Mouse (Mus musculus): ENCODE measurements at regions not wholly inside any gene's neighbourhood (a gene's known extent, or its start where the extent isn't known, plus 50 kb on each side); places are given as distances from the start of the nearest gene placed in this dataset.

DNA sequence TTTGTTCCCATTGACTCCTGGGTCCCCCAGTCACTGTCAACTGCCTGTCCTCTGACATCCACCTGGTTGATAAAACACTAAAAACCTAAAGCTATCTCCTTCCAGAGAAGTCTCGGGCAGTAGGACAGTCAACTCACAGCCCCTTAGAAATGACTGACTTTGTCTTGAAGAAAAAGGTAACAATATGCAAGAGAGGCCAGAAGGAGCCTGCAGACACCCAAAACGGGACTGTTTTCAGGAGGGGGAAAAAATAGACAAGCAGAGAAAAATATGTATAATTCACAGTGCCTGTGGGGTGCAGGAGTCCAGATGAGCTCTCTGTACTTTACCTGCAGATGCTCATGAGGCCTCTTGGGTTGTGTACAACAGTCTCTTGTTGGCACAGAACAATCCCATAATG is 126.4 kb upstream of the Ankrd55 start:
- Histone ChIP-seq H3K27me3 (replicated peaks) (no peaks in the 10 kb centered on the region), H3K4me1 (peaks cover 14% of the 10 kb centered on the region), H3K4me2 (no peak overlapping the region), H3K9ac (replicated peaks) (no peak overlapping the region), H3K9me3 (replicated peaks) (0 out of 2 replicates have a peak, but pooled peaks cover 5% of the 10 kb centered on the region), H3K36me3 (no peaks in the 10 kb centered on the region), H3K27ac (replicated peaks) (no peak overlapping the region), H3K4me3 (replicated peaks) (no peak overlapping the region)
- WGBS, result 92% methylated on average over 2 of the region's 2 CpGs
- no peak for ATAC-seq (ENCODE audit: low FRiP score)

DNA sequence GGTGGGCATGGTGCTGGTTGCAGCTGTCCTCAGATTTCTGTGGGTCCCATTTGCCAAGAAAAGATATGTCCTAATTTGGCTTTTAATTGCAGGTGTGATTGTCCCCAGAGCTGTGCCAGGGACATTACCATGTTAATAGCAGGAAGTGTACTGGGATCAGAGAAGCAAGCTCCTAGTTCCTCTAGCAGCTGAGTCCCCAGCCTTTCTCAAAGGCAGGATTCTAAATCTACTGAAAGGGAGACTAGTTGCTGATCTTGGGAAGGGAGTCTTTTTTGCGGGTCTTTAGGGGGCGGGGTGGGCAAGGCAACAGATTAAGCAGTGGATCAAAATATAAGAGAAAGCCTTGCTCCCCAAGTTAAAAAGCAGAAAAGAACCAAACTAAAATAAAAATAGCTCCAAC is 122.3 kb upstream of the Ankrd55 start:
- Histone ChIP-seq H3K4me3 (replicated peaks) (no peak overlapping the region), H3K27ac (replicated peaks) (peak overlapping the region; percentile 69), H3K9ac (replicated peaks) (no peak overlapping the region), H3K4me1 (peaks cover 20% of the 10 kb centered on the region), H3K9me3 (replicated peaks) (no peaks in the 10 kb centered on the region), H3K4me2 (peak overlapping the region; percentile 23; the same call in 1 of the 2 replicates), H3K27me3 (replicated peaks) (no peaks in the 10 kb centered on the region), H3K36me3 (no peaks in the 10 kb centered on the region)
- ATAC-seq (ENCODE audit: low FRiP score), result peak; percentile 40; the same call in 1 of the 2 replicates
- WGBS, result 38% methylated on average over 2 of the region's 2 CpGs

DNA sequence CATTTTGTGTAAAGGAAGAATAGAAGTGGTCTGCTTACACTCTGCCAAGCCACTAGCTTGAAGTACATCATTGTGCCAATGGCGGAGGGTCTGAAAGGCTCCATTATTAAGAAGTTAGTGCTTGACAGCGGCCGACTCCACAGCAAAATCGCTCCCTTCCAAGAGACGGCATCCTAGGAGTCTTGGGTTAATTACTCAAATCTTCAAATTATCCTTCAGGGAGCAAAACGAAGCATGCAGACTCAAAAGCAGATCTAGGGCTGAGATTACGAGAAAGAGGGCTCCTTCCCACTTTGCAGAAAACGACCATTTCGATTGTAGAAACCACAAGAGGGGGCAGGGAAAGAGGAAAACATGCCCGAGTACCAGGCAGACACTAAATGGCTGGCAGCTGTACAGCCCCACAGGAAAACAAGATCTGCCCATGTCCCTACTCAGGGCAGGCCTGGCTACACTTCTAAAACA is 121.9 kb upstream of the Ankrd55 start:
- 15% methylated on average over 10 of the region's 10 CpGs for WGBS
- H3K4me2 ChIP-seq, result peak overlapping the region; percentile 23
- H3K4me3 ChIP-seq (replicated peaks), result no peak overlapping the region
- peaks cover 20% of the 10 kb centered on the region for H3K4me1 ChIP-seq
- no peak overlapping the region for H3K9ac ChIP-seq (replicated peaks)
- H3K27me3 ChIP-seq (replicated peaks), result no peaks in the 10 kb centered on the region
- ATAC-seq (ENCODE audit: low FRiP score), result peak; percentile 69; the same call in 1 of the 2 replicates
- peak overlapping the region; percentile 69 for H3K27ac ChIP-seq (replicated peaks)
- no peaks in the 10 kb centered on the region for H3K9me3 ChIP-seq (replicated peaks)
- no peaks in the 10 kb centered on the region for H3K36me3 ChIP-seq

DNA sequence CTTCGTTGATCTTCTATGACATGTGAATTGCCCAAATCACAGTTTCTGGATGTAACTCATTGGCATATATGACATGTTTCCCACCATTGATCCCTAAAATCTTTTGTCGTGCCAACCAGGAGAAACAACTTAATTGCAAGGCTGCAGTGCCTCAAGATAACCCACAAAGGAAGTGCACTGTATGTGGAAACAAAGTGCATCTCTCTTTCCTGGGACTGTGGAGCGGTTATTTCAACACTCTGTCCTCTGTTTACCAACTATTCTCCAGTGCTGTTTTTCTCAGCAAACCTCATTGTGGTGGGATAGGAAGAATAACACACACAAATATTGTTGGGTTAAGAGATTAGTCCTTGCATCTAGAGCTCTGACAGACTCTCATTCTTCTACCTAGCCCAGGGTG is 119.8 kb upstream of the Ankrd55 start:
- no peaks in the 10 kb centered on the region for H3K9me3 ChIP-seq (replicated peaks)
- no peak overlapping the region for H3K9ac ChIP-seq (replicated peaks)
- no peaks in the 10 kb centered on the region for H3K27me3 ChIP-seq (replicated peaks)
- H3K4me3 ChIP-seq (replicated peaks), result no peak overlapping the region
- H3K27ac ChIP-seq (replicated peaks), result no peak overlapping the region
- no peak overlapping the region for H3K4me2 ChIP-seq
- ATAC-seq (ENCODE audit: low FRiP score), result no peak
- 91% methylated on average over 3 of the region's 3 CpGs for WGBS
- H3K36me3 ChIP-seq, result no peaks in the 10 kb centered on the region
- H3K4me1 ChIP-seq, result peaks cover 20% of the 10 kb centered on the region

DNA sequence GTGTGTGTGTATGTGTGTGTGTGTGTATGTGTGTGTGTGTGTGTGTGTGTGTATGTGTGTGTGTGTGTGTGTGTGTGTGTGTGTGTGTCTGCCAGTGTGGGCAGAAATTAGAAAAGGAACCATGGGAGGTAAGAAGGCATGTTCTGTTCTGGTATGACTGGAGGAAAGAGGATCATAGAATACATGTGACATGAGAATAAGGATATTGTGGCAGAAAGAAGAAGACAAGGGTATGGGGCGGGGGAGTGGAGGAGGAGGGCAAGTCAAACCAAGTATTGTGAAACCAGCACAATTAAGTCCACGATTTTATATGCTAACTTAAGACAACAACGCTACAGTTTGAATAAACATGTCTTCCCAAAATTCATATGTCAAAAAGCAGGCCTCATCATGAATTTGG is 117.4 kb upstream of the Ankrd55 start:
- no peak overlapping the region for H3K27ac ChIP-seq (replicated peaks)
- H3K36me3 ChIP-seq, result no peaks in the 10 kb centered on the region
- H3K9ac ChIP-seq (replicated peaks), result no peak overlapping the region
- peaks cover 17% of the 10 kb centered on the region for H3K4me1 ChIP-seq
- no peak overlapping the region for H3K4me3 ChIP-seq (replicated peaks)
- WGBS, result 94% methylated on average over 3 of the region's 3 CpGs
- H3K27me3 ChIP-seq (replicated peaks), result no peaks in the 10 kb centered on the region
- no peak overlapping the region for H3K4me2 ChIP-seq
- no peaks in the 10 kb centered on the region for H3K9me3 ChIP-seq (replicated peaks)
- no peak for ATAC-seq (ENCODE audit: low FRiP score)

DNA sequence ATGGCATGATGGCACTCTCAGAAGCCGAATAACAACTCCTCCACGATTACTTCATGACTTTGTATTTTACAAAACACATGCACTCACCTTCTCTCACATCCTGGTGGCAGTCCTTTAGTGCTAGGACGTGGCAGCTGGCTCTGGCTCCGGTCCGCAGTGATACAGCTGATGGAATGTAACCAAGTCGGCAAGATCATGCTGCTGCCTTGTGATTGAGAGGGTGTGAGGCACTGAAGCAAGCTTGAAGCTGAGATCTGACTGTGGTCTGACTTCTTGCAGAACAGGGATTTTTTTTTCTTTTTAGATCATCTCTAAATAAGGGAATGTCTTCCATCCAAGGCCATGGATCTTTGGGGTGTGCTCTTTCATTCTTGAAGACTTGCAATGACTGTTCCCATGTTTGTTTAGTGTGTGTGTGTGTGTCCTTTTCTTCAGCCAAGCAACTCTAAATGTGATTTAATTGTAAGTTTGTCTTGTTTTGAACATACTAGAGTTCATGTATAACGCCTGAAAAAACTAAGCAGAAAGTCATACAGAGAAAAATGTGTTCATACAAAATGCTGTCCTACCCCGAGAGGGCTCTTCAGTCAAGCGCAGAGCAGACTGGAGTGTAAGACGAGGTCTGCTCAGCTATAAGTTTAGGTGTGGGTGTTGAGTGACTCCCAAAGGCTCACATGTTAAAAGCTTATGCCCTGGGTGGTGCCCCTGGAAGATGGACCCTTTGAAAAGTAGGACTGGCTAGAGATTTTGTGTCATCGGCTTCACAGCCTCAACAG is 116.1 kb upstream of the Ankrd55 start:
- no peak overlapping the region for H3K4me2 ChIP-seq
- ATAC-seq (ENCODE audit: low FRiP score), result no peak
- no peak overlapping the region for H3K4me3 ChIP-seq (replicated peaks)
- no peaks in the 10 kb centered on the region for H3K36me3 ChIP-seq
- no peak overlapping the region for H3K9ac ChIP-seq (replicated peaks)
- WGBS, result 88% methylated on average over 11 of the region's 11 CpGs
- H3K27me3 ChIP-seq (replicated peaks), result no peaks in the 10 kb centered on the region
- peaks cover 4% of the 10 kb centered on the region; the same call in 1 of the 2 replicates for H3K4me1 ChIP-seq
- no peak overlapping the region for H3K27ac ChIP-seq (replicated peaks)
- H3K9me3 ChIP-seq (replicated peaks), result no peaks in the 10 kb centered on the region

DNA sequence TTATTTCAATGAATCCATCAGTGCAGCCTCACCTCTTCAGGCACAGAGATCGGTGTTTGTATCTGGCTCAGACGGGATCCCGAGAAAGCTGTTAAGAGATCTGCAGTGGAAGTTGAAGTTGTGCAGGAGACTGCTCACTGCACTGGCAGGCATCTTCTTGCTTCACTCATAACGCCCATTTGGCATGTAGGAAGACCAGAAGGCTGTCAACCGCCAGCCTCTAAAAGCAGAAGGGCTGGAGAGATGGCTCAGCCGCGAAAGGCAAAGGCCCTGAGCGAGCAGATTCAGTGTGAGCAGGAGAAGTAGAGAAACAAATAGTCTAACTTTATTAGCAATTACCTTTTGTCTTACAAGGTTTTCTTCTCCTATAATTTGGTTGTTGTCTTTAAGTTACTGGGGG is 114.3 kb upstream of the Ankrd55 start:
- Histone ChIP-seq H3K9ac (replicated peaks) (no peak overlapping the region), H3K4me3 (replicated peaks) (no peak overlapping the region), H3K36me3 (no peaks in the 10 kb centered on the region), H3K27me3 (replicated peaks) (no peaks in the 10 kb centered on the region), H3K9me3 (replicated peaks) (no peaks in the 10 kb centered on the region), H3K4me1 (0 out of 2 replicates have a peak, but pooled peaks cover 3% of the 10 kb centered on the region), H3K4me2 (no peak overlapping the region), H3K27ac (replicated peaks) (no peak overlapping the region)
- no peak for ATAC-seq (ENCODE audit: low FRiP score)
- 87% methylated on average over 8 of the region's 8 CpGs for WGBS

DNA sequence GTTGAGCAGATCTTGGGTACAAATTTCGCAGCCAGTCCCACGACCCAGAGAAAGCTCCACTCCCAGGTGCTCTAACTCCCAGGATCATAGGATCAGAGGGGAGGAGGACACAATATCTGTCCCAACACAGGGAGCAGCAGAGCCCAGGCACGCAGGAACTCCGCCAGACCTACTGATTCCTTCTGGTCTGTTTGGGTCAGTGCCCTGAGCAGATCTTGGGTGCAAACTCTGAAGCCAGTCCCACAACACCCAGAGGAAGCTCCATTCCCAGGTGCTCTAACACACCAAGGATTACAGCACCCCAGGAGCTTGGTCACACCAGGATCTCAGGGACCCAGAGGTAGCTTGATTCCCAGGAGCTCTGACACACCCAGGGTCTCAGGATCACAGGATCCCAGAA is 110.2 kb upstream of the Ankrd55 start:
- 91% methylated on average over 4 of the region's 4 CpGs for WGBS
- Histone ChIP-seq H3K9ac (replicated peaks) (no peak overlapping the region), H3K4me1 (no peaks in the 10 kb centered on the region), H3K4me2 (no peak overlapping the region), H3K27ac (replicated peaks) (no peak overlapping the region), H3K4me3 (replicated peaks) (no peak overlapping the region), H3K9me3 (replicated peaks) (no peaks in the 10 kb centered on the region), H3K27me3 (replicated peaks) (no peaks in the 10 kb centered on the region), H3K36me3 (no peaks in the 10 kb centered on the region)
- ATAC-seq (ENCODE audit: low FRiP score), result no peak

DNA sequence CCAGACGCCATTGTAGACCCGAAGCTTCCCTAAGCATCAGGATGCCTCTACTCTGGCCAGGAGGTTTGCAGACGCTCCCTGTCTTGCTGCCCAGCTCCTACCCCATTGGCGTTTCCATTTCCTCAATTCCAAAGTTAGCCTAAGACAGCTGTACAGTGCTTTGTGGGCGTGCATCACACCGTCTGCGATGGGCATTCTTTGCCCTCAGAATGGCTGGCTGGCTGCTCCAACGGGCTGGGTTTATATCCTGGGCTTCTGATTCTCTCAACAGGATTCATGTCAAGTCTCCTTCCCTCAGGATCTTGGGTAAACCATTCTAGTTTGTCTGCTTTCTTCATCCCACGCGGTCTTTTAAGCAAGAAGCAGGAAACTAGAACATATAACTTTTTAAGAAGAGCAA is 104.3 kb upstream of the Ankrd55 start:
- no peak for ATAC-seq (ENCODE audit: low FRiP score)
- 94% methylated on average over 10 of the region's 10 CpGs for WGBS
- H3K4me2 ChIP-seq, result no peak overlapping the region
- H3K4me1 ChIP-seq, result 0 out of 2 replicates have a peak, but pooled peaks cover 3% of the 10 kb centered on the region
- no peak overlapping the region for H3K4me3 ChIP-seq (replicated peaks)
- no peak overlapping the region for H3K27ac ChIP-seq (replicated peaks)
- H3K36me3 ChIP-seq, result no peaks in the 10 kb centered on the region
- no peak overlapping the region for H3K9ac ChIP-seq (replicated peaks)
- H3K9me3 ChIP-seq (replicated peaks), result no peaks in the 10 kb centered on the region
- no peaks in the 10 kb centered on the region for H3K27me3 ChIP-seq (replicated peaks)

DNA sequence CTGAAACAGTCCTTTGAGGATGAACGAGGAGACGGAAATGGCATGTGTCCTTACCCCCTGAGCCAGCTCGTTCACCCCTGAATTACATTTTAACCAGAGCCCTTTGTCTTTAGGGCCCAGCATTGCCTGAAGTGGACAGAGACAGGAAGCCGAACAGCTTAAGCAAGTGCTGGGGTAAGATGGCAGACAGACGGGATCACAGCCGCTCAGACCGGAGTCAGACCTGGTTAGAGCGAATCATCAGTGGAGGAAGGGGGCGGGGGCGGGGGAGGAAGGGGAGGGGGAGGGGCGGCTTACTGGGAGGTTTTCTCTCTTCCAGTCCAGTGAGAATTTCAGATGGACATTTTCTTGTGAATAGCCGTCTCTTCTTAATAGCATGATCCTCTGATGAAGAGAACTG is 103.1 kb upstream of the Ankrd55 start:
- no peak for ATAC-seq (ENCODE audit: low FRiP score)
- H3K36me3 ChIP-seq, result no peaks in the 10 kb centered on the region
- H3K4me3 ChIP-seq (replicated peaks), result no peak overlapping the region
- H3K27ac ChIP-seq (replicated peaks), result no peak overlapping the region
- H3K4me1 ChIP-seq, result peaks cover 7% of the 10 kb centered on the region
- no peak overlapping the region for H3K4me2 ChIP-seq
- no peak overlapping the region for H3K9ac ChIP-seq (replicated peaks)
- 16% methylated on average over 9 of the region's 12 CpGs for whole genome bisulfite sequencing
- no peaks in the 10 kb centered on the region for H3K27me3 ChIP-seq (replicated peaks)
- no peaks in the 10 kb centered on the region for H3K9me3 ChIP-seq (replicated peaks)

DNA sequence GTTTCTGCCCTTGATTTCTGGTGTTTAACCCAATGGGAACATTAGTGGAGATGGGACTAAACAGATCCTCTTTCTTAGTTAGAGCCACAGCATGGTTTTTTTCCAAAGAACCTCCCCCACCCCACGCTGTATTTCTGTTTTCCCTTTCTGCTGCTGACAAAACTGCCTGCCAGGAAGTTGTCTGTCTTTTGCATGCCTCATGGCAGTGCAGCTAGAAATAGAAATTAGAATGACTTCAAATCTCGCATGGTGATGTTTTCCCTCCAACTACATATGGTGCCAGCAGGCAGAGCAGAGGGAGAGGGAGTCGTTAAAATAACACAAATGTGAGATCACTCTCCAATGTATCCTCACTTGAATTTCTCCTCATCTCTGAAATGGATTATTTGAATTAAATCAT is 101.0 kb upstream of the Ankrd55 start:
- no peak overlapping the region for H3K4me3 ChIP-seq (replicated peaks)
- H3K4me1 ChIP-seq, result peaks cover 7% of the 10 kb centered on the region
- H3K9me3 ChIP-seq (replicated peaks), result no peaks in the 10 kb centered on the region
- no peak overlapping the region for H3K4me2 ChIP-seq
- no peak for ATAC-seq (ENCODE audit: low FRiP score)
- WGBS, result 51% methylated on average over 3 of the region's 3 CpGs
- no peak overlapping the region for H3K27ac ChIP-seq (replicated peaks)
- no peaks in the 10 kb centered on the region for H3K36me3 ChIP-seq
- H3K27me3 ChIP-seq (replicated peaks), result no peaks in the 10 kb centered on the region
- H3K9ac ChIP-seq (replicated peaks), result no peak overlapping the region

DNA sequence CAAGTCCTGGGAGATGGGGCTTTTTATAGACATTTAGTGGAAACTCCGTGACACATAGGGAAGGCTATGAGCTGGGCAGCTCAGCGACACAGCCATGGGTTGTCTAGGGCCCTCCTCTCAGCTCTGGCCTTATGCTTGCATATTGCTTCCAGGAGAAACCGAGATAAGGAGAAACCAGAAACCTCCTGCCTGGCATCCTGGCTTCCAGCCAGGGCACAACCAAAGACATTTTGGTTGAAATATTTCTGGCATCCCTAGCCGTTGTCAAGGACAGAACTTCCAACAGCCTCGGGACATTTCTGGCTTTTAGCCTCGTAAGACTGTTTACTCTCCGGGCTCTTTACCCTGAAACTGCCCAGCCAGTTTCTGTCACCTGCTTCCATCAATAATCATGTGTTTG is 99.9 kb upstream of the Ankrd55 start:
- Histone ChIP-seq H3K4me2 (no peak overlapping the region), H3K4me3 (replicated peaks) (no peak overlapping the region), H3K4me1 (peaks cover 7% of the 10 kb centered on the region), H3K27ac (replicated peaks) (no peak overlapping the region), H3K27me3 (replicated peaks) (no peaks in the 10 kb centered on the region), H3K9ac (replicated peaks) (no peak overlapping the region), H3K36me3 (no peaks in the 10 kb centered on the region), H3K9me3 (replicated peaks) (no peaks in the 10 kb centered on the region)
- 70% methylated on average over 7 of the region's 7 CpGs for WGBS
- ATAC-seq (ENCODE audit: low FRiP score), result no peak

Data from neural tube, embryonic 15.5 days (tissue).